Mouse (Mus musculus) erythroblast, embryonic 14.5 days (primary cell): ENCODE results near the gene Pqbp1. TPM values are rescaled to one million over a fixed set of nuclear protein-coding genes. Genes with fewer than 3 reads are reported as not detected.
"Not testable (repeated sequence)": the region's sequence is repeated elsewhere in the genome, so short reads cannot be mapped to it uniquely, and the experiment has no call there.

Experiments
- H3K27me3 ChIP-seq: 2 replicates; pipeline ENCODE4 v1.6.1; 2012; ENCODE audit warnings: inconsistent platforms; ENCODE audit not compliant: control insufficient read depth
- H3K36me3 ChIP-seq: 2 replicates; pipeline ENCODE4 v1.6.1; 2012; ENCODE audit warnings: mild to moderate bottlenecking, inconsistent platforms; ENCODE audit not compliant: control insufficient read depth
- H3K4me1 ChIP-seq: 2 replicates; pipeline ENCODE4 v1.6.1; 2012; ENCODE audit warnings: inconsistent platforms; ENCODE audit not compliant: control insufficient read depth
- H3K4me3 ChIP-seq: replicated peaks from 2 replicates; pipeline ENCODE3; 2012; ENCODE audit warnings: moderate library complexity, mild to moderate bottlenecking, inconsistent platforms
- H3K9me3 ChIP-seq: 2 replicates; pipeline ENCODE4 v1.6.1; 2012; ENCODE audit warnings: low read length, inconsistent platforms, mixed read lengths; ENCODE audit not compliant: control insufficient read depth
- GATA1 ChIP-seq: IDR thresholded peaks from 2 replicates; pipeline ENCODE4 v1.6.1; 2012; ENCODE audit warnings: low read length, inconsistent platforms, mixed read lengths
- TAL1 ChIP-seq: IDR thresholded peaks from 3 replicates; pipeline ENCODE4 v1.6.1; 2012; ENCODE audit warnings: low read length, inconsistent platforms, mixed read lengths
- polyA plus RNA-seq: library from polyadenylated mRNA; stranded (reverse); fragments of >175 nt; gene quantifications from 2 replicates; pipeline ENCODE4 v1.2.3, GENCODE M21; 2012

Pqbp1 gene
- polyA plus RNA-seq, 1 experiment, result 14.0 TPM

DNA sequence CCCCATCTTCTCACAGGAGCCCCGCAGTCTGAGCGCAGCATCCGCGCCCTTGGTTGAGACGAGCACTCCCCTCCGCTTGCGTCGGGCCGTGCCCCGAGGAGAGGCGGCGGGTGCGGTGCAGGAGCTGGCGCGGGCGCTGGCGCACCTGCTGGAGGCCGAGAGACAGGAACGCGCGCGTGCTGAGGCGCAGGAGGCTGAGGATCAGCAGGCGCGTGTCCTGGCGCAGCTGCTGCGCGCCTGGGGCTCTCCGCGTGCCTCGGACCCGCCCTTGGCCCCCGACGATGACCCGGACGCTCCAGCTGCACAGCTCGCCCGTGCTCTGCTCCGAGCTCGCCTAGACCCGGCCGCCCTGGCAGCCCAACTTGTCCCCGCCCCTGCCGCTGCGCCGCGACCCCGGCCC lies 23.0 kb upstream of the Pqbp1 start:
- no peak overlapping the region for H3K4me3 ChIP-seq

DNA sequence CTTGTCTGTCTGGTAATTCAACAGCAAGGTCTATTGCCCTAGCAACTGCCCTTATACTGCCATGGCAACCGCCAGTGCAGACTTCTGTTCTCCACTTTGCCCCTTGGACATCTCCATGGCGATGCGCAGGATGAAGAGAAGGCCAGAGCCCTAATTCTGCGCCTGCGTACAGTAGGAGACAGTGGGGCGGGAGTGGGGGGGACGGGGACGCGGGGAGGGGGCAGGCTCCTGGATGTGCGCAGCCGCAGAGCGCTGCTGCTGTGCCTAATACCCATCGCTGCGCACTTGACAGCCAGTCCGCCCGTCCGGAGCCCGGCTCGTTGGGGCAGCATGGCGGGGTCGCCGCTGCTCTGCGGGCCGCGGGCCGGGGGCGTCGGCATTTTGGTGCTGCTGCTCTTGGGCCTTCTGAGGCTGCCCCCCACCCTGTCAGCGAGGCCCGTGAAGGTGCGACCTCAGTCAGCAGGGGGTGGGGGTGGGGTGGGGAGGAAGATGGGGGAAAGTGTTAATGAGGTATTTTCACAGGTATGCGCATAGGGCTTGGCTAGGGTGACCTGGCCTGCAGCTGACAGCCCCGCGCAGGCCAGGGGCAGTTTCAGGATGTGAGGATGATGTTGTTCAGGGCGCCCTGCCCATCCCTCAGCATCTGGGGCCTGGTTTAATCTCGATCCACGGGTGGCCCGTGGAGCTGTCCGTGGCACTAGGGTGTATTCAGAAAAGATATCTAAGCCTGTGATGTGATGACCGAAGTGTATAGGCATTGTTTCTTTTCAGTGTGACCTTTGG lies 20.7 kb upstream of the Pqbp1 start, which contains the start of gene Pcsk1n:
Gene Pcsk1n, plus strand, starts transcription at position 222 of the 783 bp plus-strand sequence.
- peaks cover 11% of the 10 kb centered on the region for H3K9me3 ChIP-seq
- no peaks in the 10 kb centered on the region for H3K4me1 ChIP-seq
- no peak for TF ChIP-seq TAL1
- TF ChIP-seq GATA1, result no peak
- H3K4me3 ChIP-seq, result no peak within 1 kb of the TSS
- H3K36me3 ChIP-seq, result no peaks in the 10 kb centered on the region
- H3K27me3 ChIP-seq, result peaks cover 68% of the 10 kb centered on the region

More for the DNA sequence above, 23.0 kb upstream of the Pqbp1 start:
- TF ChIP-seq TAL1, result no peak
- no peak for TF ChIP-seq GATA1
- H3K9me3 ChIP-seq, result peaks cover 13% of the 10 kb centered on the region
- no peaks in the 10 kb centered on the region for H3K36me3 ChIP-seq
- H3K27me3 ChIP-seq, result peaks cover 90% of the 10 kb centered on the region
- H3K4me1 ChIP-seq, result no peaks in the 10 kb centered on the region

DNA sequence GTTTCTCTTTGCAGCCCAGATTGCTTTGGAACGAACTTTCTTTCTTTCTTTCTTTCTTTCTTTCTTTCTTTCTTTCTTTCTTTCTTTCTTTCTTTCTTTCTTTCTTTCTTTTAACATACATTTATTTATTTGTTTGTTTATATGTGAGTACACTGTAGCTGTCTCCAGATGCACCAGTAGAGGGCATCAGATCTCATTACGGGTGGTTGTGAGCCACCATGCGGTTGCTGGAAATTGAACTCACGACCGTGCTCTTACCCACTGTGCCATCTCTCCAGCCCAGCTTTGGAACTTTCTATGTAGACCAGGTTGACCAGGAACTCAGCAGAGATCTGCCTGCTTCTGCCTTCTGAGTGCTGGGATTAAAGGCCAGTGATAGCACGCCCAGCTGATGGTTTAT lies 18.9 kb upstream of the Pqbp1 start:
- Histone ChIP-seq H3K27me3 (peaks cover 49% of the 10 kb centered on the region), H3K9me3 (peaks cover 11% of the 10 kb centered on the region)
- not testable (repeated sequence) for H3K4me3 ChIP-seq, H3K36me3 ChIP-seq, H3K4me1 ChIP-seq

DNA sequence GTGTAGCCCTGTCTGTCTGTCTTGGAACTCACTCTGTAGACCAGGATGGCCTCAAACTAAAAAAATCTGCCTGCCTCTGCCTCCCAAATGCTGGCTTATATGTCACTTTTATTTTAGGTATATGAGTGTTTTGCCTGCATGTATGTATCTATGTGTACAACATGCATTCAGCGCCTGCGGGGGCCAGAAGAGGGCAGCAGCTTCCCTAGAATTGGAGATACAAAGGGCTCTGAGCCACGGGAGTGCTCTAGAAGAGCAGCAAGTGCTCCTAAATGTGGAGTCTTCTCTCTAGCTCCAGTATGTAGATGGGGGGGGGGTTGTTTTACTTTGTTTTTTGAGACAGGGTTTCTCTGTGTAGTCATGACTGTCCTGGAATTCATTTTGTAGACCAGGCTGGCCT lies 16.6 kb upstream of the Pqbp1 start:
- H3K4me1 ChIP-seq, H3K9me3 ChIP-seq, H3K4me3 ChIP-seq, H3K36me3 ChIP-seq: not testable (repeated sequence)
- H3K27me3 ChIP-seq, result peaks cover 27% of the 10 kb centered on the region

- no peaks in the 10 kb centered on the region for H3K27me3 ChIP-seq
- H3K4me3 ChIP-seq, result no peak overlapping the region
- peaks cover 4% of the 10 kb centered on the region; the same call in 1 of the 2 replicates for H3K9me3 ChIP-seq
- TF ChIP-seq GATA1 (no peak), TAL1 (no peak)
- H3K36me3 ChIP-seq, result peaks cover 15% of the 10 kb centered on the region
- peaks cover 5% of the 10 kb centered on the region for H3K4me1 ChIP-seq
Measured at GRCm38 (mm10) chrX:7910473-7910872, 11.4 kb upstream of the Pqbp1 start.

- H3K4me3 ChIP-seq, H3K4me1 ChIP-seq, H3K27me3 ChIP-seq, H3K9me3 ChIP-seq: not testable (repeated sequence)
- H3K36me3 ChIP-seq, result peaks cover 20% of the 10 kb centered on the region
Measured at GRCm38 (mm10) chrX:7909242-7909641, 10.2 kb upstream of the Pqbp1 start, which contains the start of gene Gm10490. Gene Gm10490 (plus strand): TSS chrX:7909542.

GRCm38 (mm10) chrX:7907735-7908134 lies 8.7 kb upstream of the Pqbp1 start, which contains the start of gene Gm10491:
Gene Gm10491 (minus strand): TSS chrX:7907835.
- H3K4me3 ChIP-seq, result no peak within 1 kb of the TSS
- peaks cover 5% of the 10 kb centered on the region for H3K4me1 ChIP-seq
- H3K36me3 ChIP-seq, result peaks cover 27% of the 10 kb centered on the region
- peaks cover 4% of the 10 kb centered on the region; the same call in 1 of the 2 replicates for H3K9me3 ChIP-seq
- no peak for TF ChIP-seq TAL1
- TF ChIP-seq GATA1, result no peak
- no peaks in the 10 kb centered on the region for H3K27me3 ChIP-seq

DNA sequence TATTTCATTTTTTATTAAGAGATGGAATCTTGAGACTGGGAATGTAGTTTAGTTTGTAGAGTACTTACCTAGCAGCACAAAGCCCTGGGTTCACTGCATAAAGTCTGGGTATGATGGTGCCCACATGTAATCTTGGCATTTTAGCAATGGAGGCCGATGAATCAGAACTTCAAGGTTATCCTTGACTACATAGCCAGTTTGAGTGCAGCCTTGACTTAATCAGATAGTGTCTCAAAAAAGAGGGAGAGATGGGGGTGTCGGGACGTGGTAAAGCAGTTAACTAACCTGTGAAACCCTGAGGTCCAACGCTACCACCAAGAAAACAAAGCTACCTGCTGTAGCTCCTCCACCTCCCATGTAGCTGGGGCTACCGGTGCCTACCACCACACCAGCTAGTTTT lies 5.4 kb upstream of the Pqbp1 start:
- Histone ChIP-seq H3K4me1 (peaks cover 9% of the 10 kb centered on the region), H3K36me3 (peaks cover 30% of the 10 kb centered on the region), H3K27me3 (no peaks in the 10 kb centered on the region), H3K9me3 (peaks cover 4% of the 10 kb centered on the region; the same call in 1 of the 2 replicates), H3K4me3 (no peak overlapping the region)
- no peak for TF ChIP-seq TAL1
- no peak for TF ChIP-seq GATA1

- H3K4me1 ChIP-seq, result peaks cover 18% of the 10 kb centered on the region
- H3K27me3 ChIP-seq, result no peaks in the 10 kb centered on the region
- H3K9me3 ChIP-seq, result peaks cover 4% of the 10 kb centered on the region; the same call in 1 of the 2 replicates
- H3K4me3 ChIP-seq, result peak overlapping the region; percentile 88
- H3K36me3 ChIP-seq, result peaks cover 33% of the 10 kb centered on the region
- TF ChIP-seq GATA1 (no peak), TAL1 (no peak)
Measured at GRCm38 (mm10) chrX:7898211-7898610, 858 bp downstream of the Pqbp1 start.
